Mouse (Mus musculus): ENCODE data around the gene Sdc1. TPM values are rescaled to one million over a fixed set of nuclear protein-coding genes. Genes with fewer than 3 reads are reported as not detected.

Sdc1 gene
- total and polyA plus RNA-seq, 2 experiments from 2014 or later: 12.3 to 21.1 TPM

DNA sequence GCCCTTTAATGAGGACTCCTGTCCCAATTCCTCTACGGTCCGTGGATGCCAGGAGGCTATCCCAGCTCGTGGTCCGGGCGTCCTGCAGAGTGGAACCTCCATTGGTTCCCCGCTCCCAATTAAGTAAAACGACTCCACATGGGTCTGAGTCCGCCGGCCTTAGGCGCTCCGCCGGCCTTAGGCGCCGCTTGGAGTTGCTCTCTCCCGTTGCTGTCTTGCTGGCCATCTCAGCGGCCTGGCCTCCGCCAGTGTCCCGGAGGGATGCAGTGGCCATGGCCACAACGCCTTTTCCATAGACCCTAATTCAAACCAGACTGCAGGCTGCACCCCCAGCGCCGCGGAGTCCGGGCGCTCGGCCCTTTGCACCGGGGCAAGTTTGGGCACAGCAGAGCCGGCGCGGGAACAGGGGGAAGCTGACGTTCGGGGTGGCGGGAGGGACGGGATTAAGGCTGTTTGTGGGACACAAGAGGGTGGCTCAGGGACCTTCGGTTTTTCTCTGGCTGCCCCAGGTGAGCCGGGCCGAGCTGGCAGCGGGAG lies 789 bp downstream of the Sdc1 start:
- DNase-seq (ENCODE audit: low spot score): peak; percentile 45

DNA sequence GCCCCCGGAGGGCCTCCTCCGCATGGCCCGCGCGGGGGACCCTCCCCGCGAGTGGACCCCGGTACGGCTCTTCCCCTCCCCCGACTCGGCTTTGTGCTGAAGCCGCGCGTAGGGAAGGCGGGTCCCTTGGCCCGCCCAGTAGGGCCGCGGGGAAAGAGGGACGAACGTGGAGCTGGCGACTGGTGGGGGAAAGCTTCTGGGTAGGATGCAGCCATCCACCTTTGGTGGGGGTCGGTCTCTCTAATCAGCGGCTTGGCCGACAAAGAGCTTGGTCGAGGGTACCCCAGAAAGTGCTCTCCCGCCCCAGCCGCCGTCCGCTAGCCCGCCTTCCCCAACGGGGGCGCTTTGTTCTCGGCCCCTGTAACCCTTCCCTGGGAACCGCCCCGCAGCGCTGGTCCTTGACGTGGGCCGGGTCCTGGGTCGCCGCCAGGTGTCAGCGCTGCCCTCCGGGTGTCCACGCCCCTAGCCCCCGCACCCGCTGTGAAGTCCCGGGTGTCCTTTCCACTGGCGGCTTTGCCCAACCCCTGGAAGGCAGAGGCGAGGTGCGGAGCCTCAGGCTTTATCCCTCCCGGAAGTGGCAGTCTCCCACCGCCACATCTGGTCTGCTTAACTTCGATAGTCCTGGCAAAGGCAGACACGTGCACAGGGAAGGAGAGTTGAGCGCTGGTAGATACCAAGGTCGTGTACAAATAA lies 1.5 kb downstream of the Sdc1 start:
- no peak for DNase-seq (ENCODE audit: low spot score)
- H3K36me3 ChIP-seq (ENCODE audit: insufficient read depth, low read length): no peaks in the 10 kb centered on the region
- 0 out of 2 replicates have a peak overlapping the region, but pooled peaks have one; percentile 18 for H3K27ac ChIP-seq (ENCODE audit: low read depth, low read length)
- no peaks in the 10 kb centered on the region for H3K9me3 ChIP-seq (ENCODE audit: low read length)
- H3K27me3 ChIP-seq (ENCODE audit: insufficient read depth, low read length): no peaks in the 10 kb centered on the region
- H3K9ac ChIP-seq (replicated peaks; ENCODE audit: low read length, poor library complexity, severe bottlenecking): peak overlapping the region; percentile 56
- peak; percentile 40 for TF ChIP-seq CTCF (IDR thresholded peaks at IDR 0.05)
- peaks cover 7% of the 10 kb centered on the region; the same call in 1 of the 2 replicates for H3K4me1 ChIP-seq (ENCODE audit: insufficient read depth, low read length)
- under 1% methylated on average over 50 of the region's 55 CpGs for WGBS
- peak; percentile 41 for ATAC-seq (ENCODE audit: low FRiP score)
- peak overlapping the region; percentile 52 for H3K4me3 ChIP-seq (ENCODE audit: low read depth, low read length)
- peak overlapping the region; percentile 100 for H3K4me2 ChIP-seq (ENCODE audit: low read depth, low read length, poor library complexity, severe bottlenecking)

More for the DNA sequence above, 789 bp downstream of the Sdc1 start:
- peak overlapping the region; percentile 56 for H3K9ac ChIP-seq (replicated peaks; ENCODE audit: low read length, poor library complexity, severe bottlenecking)
- no peak for TF ChIP-seq CTCF (IDR thresholded peaks at IDR 0.05)
- peaks cover 7% of the 10 kb centered on the region; the same call in 1 of the 2 replicates for H3K4me1 ChIP-seq (ENCODE audit: insufficient read depth, low read length)
- H3K36me3 ChIP-seq (ENCODE audit: insufficient read depth, low read length): no peaks in the 10 kb centered on the region
- H3K27ac ChIP-seq (ENCODE audit: low read depth, low read length): peak overlapping the region; percentile 18; the same call in 1 of the 2 replicates
- H3K4me3 ChIP-seq (ENCODE audit: low read depth, low read length): peak overlapping the region; percentile 52
- peak; percentile 36 for ATAC-seq (ENCODE audit: low FRiP score)
- H3K9me3 ChIP-seq (ENCODE audit: low read length): no peaks in the 10 kb centered on the region
- no peaks in the 10 kb centered on the region for H3K27me3 ChIP-seq (ENCODE audit: insufficient read depth, low read length)
- peak overlapping the region; percentile 100 for H3K4me2 ChIP-seq (ENCODE audit: low read depth, low read length, poor library complexity, severe bottlenecking)
- under 1% methylated on average over 37 of the region's 37 CpGs for WGBS

DNA sequence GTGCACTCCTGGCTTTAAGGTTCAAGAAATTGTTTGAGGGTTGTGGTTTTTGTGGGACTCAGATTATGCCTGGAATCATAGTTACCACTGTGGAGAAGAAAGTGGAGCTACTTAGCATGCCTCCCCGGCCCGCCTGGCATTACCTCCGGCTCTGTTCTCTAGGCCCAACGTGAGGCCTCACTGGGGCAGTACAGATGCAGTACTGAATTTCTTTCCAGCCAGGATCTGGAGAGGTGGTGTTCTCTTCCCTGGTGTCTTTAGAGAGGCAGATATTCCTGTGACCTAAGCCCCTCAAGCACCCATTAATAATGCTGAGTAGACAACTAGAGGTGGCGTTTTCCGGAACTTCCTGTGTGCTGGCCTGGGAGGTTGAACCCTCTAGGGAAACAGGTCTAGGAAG lies 2.2 kb downstream of the Sdc1 start:
- WGBS: 21% methylated on average over 6 of the region's 6 CpGs
- no peak for DNase-seq (ENCODE audit: low spot score)

DNA sequence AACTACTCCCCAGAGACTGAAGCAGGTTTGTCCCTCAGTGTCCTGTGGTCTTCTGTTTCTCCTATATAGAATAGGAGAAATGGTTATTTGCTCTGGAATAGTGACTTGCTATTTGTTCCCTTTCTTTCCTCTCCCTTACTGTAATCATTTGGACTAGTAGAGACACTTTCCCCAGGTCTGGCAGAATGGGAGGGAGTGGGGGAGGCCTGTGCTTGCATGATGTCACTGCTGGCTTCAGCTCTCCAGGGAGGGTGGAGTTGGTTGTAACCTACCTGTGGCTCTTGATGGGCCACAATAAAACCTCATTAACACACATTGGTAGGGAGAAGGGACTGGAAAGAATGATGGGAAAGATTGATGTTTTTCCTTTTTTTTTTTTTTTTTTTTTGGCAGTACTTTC lies 3.1 kb downstream of the Sdc1 start:
- DNase-seq (ENCODE audit: low spot score) (no peak), ATAC-seq (ENCODE audit: low FRiP score) (no peak)
- Histone ChIP-seq H3K27ac (ENCODE audit: low read depth, low read length) (no peak overlapping the region), H3K4me1 (ENCODE audit: insufficient read depth, low read length) (peaks cover 7% of the 10 kb centered on the region; the same call in 1 of the 2 replicates), H3K4me2 (ENCODE audit: low read depth, low read length, poor library complexity, severe bottlenecking) (no peak overlapping the region), H3K9ac (replicated peaks; ENCODE audit: low read length, poor library complexity, severe bottlenecking) (no peak overlapping the region), H3K36me3 (ENCODE audit: insufficient read depth, low read length) (no peaks in the 10 kb centered on the region), H3K9me3 (ENCODE audit: low read length) (no peaks in the 10 kb centered on the region), H3K4me3 (ENCODE audit: low read depth, low read length) (no peak overlapping the region), H3K27me3 (ENCODE audit: insufficient read depth, low read length) (no peaks in the 10 kb centered on the region)
- no peak for TF ChIP-seq CTCF (IDR thresholded peaks at IDR 0.05)

More for the DNA sequence above, 2.2 kb downstream of the Sdc1 start:
- H3K4me3 ChIP-seq (ENCODE audit: low read depth, low read length): peak overlapping the region; percentile 52
- no peak overlapping the region for H3K9ac ChIP-seq (replicated peaks; ENCODE audit: low read length, poor library complexity, severe bottlenecking)
- H3K4me1 ChIP-seq (ENCODE audit: insufficient read depth, low read length): peaks cover 7% of the 10 kb centered on the region; the same call in 1 of the 2 replicates
- H3K27me3 ChIP-seq (ENCODE audit: insufficient read depth, low read length): no peaks in the 10 kb centered on the region
- H3K9me3 ChIP-seq (ENCODE audit: low read length): no peaks in the 10 kb centered on the region
- TF ChIP-seq CTCF (IDR thresholded peaks at IDR 0.05): no peak
- H3K36me3 ChIP-seq (ENCODE audit: insufficient read depth, low read length): no peaks in the 10 kb centered on the region
- H3K4me2 ChIP-seq (ENCODE audit: low read depth, low read length, poor library complexity, severe bottlenecking): peak overlapping the region; percentile 100
- no peak for ATAC-seq (ENCODE audit: low FRiP score)
- no peak overlapping the region for H3K27ac ChIP-seq (ENCODE audit: low read depth, low read length)

DNA sequence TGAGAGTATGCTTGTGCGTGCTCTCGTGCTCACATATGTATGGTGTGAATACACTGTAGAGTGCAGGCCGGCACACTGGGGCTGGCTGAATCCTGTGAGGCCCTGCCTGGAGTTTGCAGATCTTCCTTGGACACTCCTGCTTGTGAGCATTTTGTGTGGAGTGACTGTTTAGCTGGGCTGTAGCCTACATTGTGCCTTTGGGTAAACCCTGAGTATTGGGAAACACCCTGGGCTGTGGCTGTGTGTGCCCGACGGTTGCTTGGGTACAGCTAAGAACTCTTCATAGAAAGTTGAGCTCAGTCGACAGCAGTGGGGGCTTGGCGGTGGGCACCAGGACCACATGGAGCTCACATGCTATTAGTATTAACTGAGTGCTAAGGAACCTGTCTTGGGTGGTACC lies 5.1 kb downstream of the Sdc1 start:
- no peak for TF ChIP-seq CTCF (IDR thresholded peaks at IDR 0.05)
- ATAC-seq (ENCODE audit: low FRiP score) (no peak), DNase-seq (ENCODE audit: low spot score) (no peak)
- H3K27me3 ChIP-seq (ENCODE audit: insufficient read depth, low read length): no peaks in the 10 kb centered on the region
- H3K4me3 ChIP-seq (ENCODE audit: low read depth, low read length): no peak overlapping the region
- no peaks in the 10 kb centered on the region for H3K36me3 ChIP-seq (ENCODE audit: insufficient read depth, low read length)
- no peak overlapping the region for H3K4me2 ChIP-seq (ENCODE audit: low read depth, low read length, poor library complexity, severe bottlenecking)
- no peaks in the 10 kb centered on the region for H3K9me3 ChIP-seq (ENCODE audit: low read length)
- H3K4me1 ChIP-seq (ENCODE audit: insufficient read depth, low read length): peaks cover 7% of the 10 kb centered on the region; the same call in 1 of the 2 replicates
- no peak overlapping the region for H3K9ac ChIP-seq (replicated peaks; ENCODE audit: low read length, poor library complexity, severe bottlenecking)
- no peak overlapping the region for H3K27ac ChIP-seq (ENCODE audit: low read depth, low read length)
- 93% methylated on average over 7 of the region's 7 CpGs for WGBS

DNA sequence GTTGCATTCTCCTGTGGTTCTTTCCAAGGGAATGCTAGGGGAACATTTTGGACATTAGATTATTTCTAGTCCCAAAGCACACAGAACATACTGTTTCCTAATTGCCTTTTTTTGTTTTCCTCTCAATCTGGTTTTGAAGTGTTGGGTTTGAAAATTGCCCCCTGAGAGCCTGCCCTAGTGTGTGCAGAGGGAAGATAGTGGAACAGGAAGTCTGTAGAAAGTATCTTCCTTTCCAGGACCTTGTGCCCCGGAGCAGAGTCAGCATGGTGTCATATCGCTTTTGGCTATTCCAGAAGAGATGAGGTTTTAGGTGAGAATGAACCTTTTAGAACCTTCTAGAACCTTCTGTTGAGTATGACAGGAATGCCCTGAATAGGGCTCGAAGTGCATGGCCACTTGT lies 5.6 kb downstream of the Sdc1 start:
- no peaks in the 10 kb centered on the region for H3K36me3 ChIP-seq (ENCODE audit: insufficient read depth, low read length)
- no peak overlapping the region for H3K4me3 ChIP-seq (ENCODE audit: low read depth, low read length)
- no peak overlapping the region for H3K4me2 ChIP-seq (ENCODE audit: low read depth, low read length, poor library complexity, severe bottlenecking)
- TF ChIP-seq CTCF (IDR thresholded peaks at IDR 0.05): no peak
- H3K4me1 ChIP-seq (ENCODE audit: insufficient read depth, low read length): peaks cover 7% of the 10 kb centered on the region; the same call in 1 of the 2 replicates
- 87% methylated on average over 3 of the region's 3 CpGs for WGBS
- DNase-seq (ENCODE audit: low spot score): no peak
- no peak for ATAC-seq (ENCODE audit: low FRiP score)
- H3K27ac ChIP-seq (ENCODE audit: low read depth, low read length): no peak overlapping the region
- H3K9ac ChIP-seq (replicated peaks; ENCODE audit: low read length, poor library complexity, severe bottlenecking): no peak overlapping the region
- no peaks in the 10 kb centered on the region for H3K9me3 ChIP-seq (ENCODE audit: low read length)
- no peaks in the 10 kb centered on the region for H3K27me3 ChIP-seq (ENCODE audit: insufficient read depth, low read length)
